Mouse (Mus musculus) CH12.LX (cell line): ENCODE data around the gene Hspa12a. TPM values are rescaled to one million over a fixed set of nuclear protein-coding genes. Genes with fewer than 3 reads are reported as not detected.

Source experiments
- DNase-seq: peaks from one replicate; pipeline ENCODE4 v3.0.0-alpha.2; 2013; ENCODE audit errors: extremely low read depth
- H3K27ac ChIP-seq: 2 replicates; pipeline ENCODE4 v1.5.1; 2012; ENCODE audit warnings: low read depth, mild to moderate bottlenecking, control low read depth, moderate library complexity; ENCODE audit not compliant: insufficient read depth
- H3K27me3 ChIP-seq: replicated peaks from 2 replicates; pipeline ENCODE3; 2012; ENCODE audit warnings: inconsistent platforms
- H3K36me3 ChIP-seq, 2 experiments: replicated peaks in 1 of 2; 2 replicates each; pipeline versions ENCODE3 to v1.6.1; 2012; ENCODE audit warnings: inconsistent platforms in 1 of 2, low read length in 1 of 2, mild to moderate bottlenecking in 1 of 2, mixed read lengths in 1 of 2, moderate library complexity in 1 of 2; ENCODE audit not compliant: control insufficient read depth in 1 of 2, insufficient read depth in 1 of 2
- H3K4me1 ChIP-seq, 2 experiments: 2 replicates each; pipeline ENCODE4 v1.6.1; 2012; ENCODE audit warnings: inconsistent platforms in 1 of 2, moderate library complexity in 1 of 2; ENCODE audit not compliant: insufficient read depth in 2 of 2, control insufficient read depth in 1 of 2
- H3K4me2 ChIP-seq: 2 replicates; pipeline ENCODE4 v1.6.1; 2012; ENCODE audit warnings: low read depth, mild to moderate bottlenecking, control low read depth; ENCODE audit not compliant: poor library complexity, insufficient read depth, severe bottlenecking
- H3K4me3 ChIP-seq, 3 experiments: fragments of 150-350 bp in 1 of 3; sonication (generic) in 1 of 3; replicated peaks in 1 of 3; 2 replicates each; pipeline versions ENCODE3 to v1.5.1; 2011 to 2012; ENCODE audit warnings: low read depth in 2 of 3, low read length in 2 of 3, mild to moderate bottlenecking in 2 of 3, moderate library complexity in 2 of 3, control low read depth in 1 of 3, improper control_type of control experiment in 1 of 3, inconsistent platforms in 1 of 3, mixed read lengths in 1 of 3; ENCODE audit not compliant: poor library complexity in 1 of 3
- H3K79me2 ChIP-seq: replicated peaks from 2 replicates; pipeline ENCODE4 v1.6.1; 2012; ENCODE audit warnings: mild to moderate bottlenecking, moderate library complexity; ENCODE audit not compliant: control insufficient read depth, poor library complexity, insufficient read depth, severe bottlenecking; ENCODE audit errors: extremely low read depth
- H3K9ac ChIP-seq: 2 replicates; pipeline ENCODE4 v1.6.1; 2012; ENCODE audit warnings: low read depth, mild to moderate bottlenecking, control low read depth, moderate library complexity; ENCODE audit not compliant: insufficient read depth
- H3K9me3 ChIP-seq: replicated peaks from 2 replicates; pipeline ENCODE3; 2012; ENCODE audit warnings: low read length, inconsistent platforms, mixed read lengths
- BHLHE40 ChIP-seq: IDR thresholded peaks from 2 replicates; pipeline ENCODE4 v1.6.1; 2011; ENCODE audit warnings: mild to moderate bottlenecking, low read depth, low read length, improper control_type of control experiment
- CHD1 ChIP-seq: IDR thresholded peaks from 2 replicates; pipeline ENCODE4 v1.6.1; 2012; ENCODE audit warnings: low read depth, low read length, improper control_type of control experiment, inconsistent platforms
- CTCF ChIP-seq, 2 experiments: IDR thresholded peaks in 1 of 2; conservative IDR thresholded peaks in 1 of 2; 2 replicates each; pipeline ENCODE4 v1.5.1; 2011 to 2012; ENCODE audit warnings: low read depth in 2 of 2, low read length in 2 of 2, improper control_type of control experiment in 1 of 2, inconsistent platforms in 1 of 2, mild to moderate bottlenecking in 1 of 2, moderate library complexity in 1 of 2
- EP300 ChIP-seq: IDR thresholded peaks from 2 replicates; pipeline ENCODE4 v1.6.1; 2011; ENCODE audit warnings: low read length, improper control_type of control experiment
- HCFC1 ChIP-seq: IDR thresholded peaks from 2 replicates; pipeline ENCODE4 v1.6.1; 2012; ENCODE audit warnings: low read depth, mild to moderate bottlenecking, inconsistent platforms, low read length, improper control_type of control experiment
- JUN ChIP-seq: IDR thresholded peaks from 2 replicates; pipeline ENCODE4 v1.6.1; 2011; ENCODE audit warnings: low read depth, mild to moderate bottlenecking, low read length, improper control_type of control experiment, moderate library complexity; ENCODE audit not compliant: insufficient read depth
- MAX ChIP-seq: IDR thresholded peaks from 2 replicates; pipeline ENCODE4 v1.6.1; 2011; ENCODE audit warnings: low read length, improper control_type of control experiment
- MXI1 ChIP-seq: IDR thresholded peaks from 2 replicates; pipeline ENCODE4 v1.6.1; 2011; ENCODE audit warnings: mild to moderate bottlenecking, low read depth, low read length, improper control_type of control experiment
- MYC ChIP-seq: IDR thresholded peaks from 2 replicates; pipeline ENCODE4 v1.6.1; 2011; ENCODE audit warnings: low read depth, mild to moderate bottlenecking, improper control_type of control experiment, low read length
- NELFE ChIP-seq: IDR thresholded peaks from 2 replicates; pipeline ENCODE4 v1.6.1; 2011; ENCODE audit warnings: low read depth, low read length, improper control_type of control experiment
- NRF1 ChIP-seq: IDR thresholded peaks from 2 replicates; pipeline ENCODE4 v1.6.1; 2014; ENCODE audit warnings: low read depth, mild to moderate bottlenecking, inconsistent platforms, low read length, improper control_type of control experiment, moderate library complexity
- SIN3A ChIP-seq: IDR thresholded peaks from 2 replicates; pipeline ENCODE4 v1.6.1; 2012; ENCODE audit warnings: low read length, improper control_type of control experiment, inconsistent platforms
- TCF12 ChIP-seq: IDR thresholded peaks from 2 replicates; pipeline ENCODE4 v1.6.1; 2014; ENCODE audit warnings: low read depth, mild to moderate bottlenecking, inconsistent platforms, low read length, improper control_type of control experiment
- UBTF ChIP-seq: IDR thresholded peaks from 2 replicates; pipeline ENCODE4 v1.6.1; 2012; ENCODE audit warnings: low read depth, mild to moderate bottlenecking, inconsistent platforms, low read length, improper control_type of control experiment, moderate library complexity
- USF1 ChIP-seq: IDR thresholded peaks from 2 replicates; pipeline ENCODE4 v1.6.1; 2014; ENCODE audit warnings: low read depth, mild to moderate bottlenecking, inconsistent platforms, low read length, improper control_type of control experiment
- USF2 ChIP-seq: conservative IDR thresholded peaks from 2 replicates; pipeline ENCODE4 v1.6.1; 2011; ENCODE audit warnings: low read depth, low read length, improper control_type of control experiment
- ZMIZ1 ChIP-seq: IDR thresholded peaks from 2 replicates; pipeline ENCODE4 v1.6.1; 2012; ENCODE audit warnings: low read depth, mild to moderate bottlenecking, inconsistent platforms, low read length, improper control_type of control experiment
- ZNF384 ChIP-seq: IDR thresholded peaks from 2 replicates; pipeline ENCODE4 v1.6.1; 2012; ENCODE audit warnings: low read depth, low read length, improper control_type of control experiment, inconsistent platforms
- dilution Hi-C: fragments of 300-500 bp; cut with MboI; formaldehyde crosslinking; loops from 2 replicates; pipeline ENCODE4 v1.14.3; 2020; ENCODE audit warnings: low sequenced_read_pairs; ENCODE audit not compliant: extremely low pct_unique_long_range_greater_than_20kb, extremely low pct_ligation_motif_present
- in situ Hi-C: fragments of 300-500 bp; cut with MboI; formaldehyde crosslinking; loops from 3 replicates; pipeline ENCODE4 v1.14.3; 2019; ENCODE audit warnings: low sequenced_read_pairs, low pct_ligation_motif_present, low pct_unique_long_range_greater_than_20kb, mixed read lengths
- polyA plus RNA-seq: library from polyadenylated mRNA; unstranded; fragments of >175 nt; gene quantifications from 2 replicates; pipeline ENCODE4 v1.2.1, GENCODE M21; 2012; ENCODE audit warnings: low read depth; ENCODE audit not compliant: insufficient read length
- total RNA-seq, 2 experiments: library from RNA; depleted of rRNA; stranded (reverse); fragments of 300-350 nt in 1 of 2; fragments of >200 nt in 1 of 2; gene quantifications; 2 replicates each; pipeline ENCODE4 v1.2.3; 2012 to 2014

The Hspa12a gene
- total and polyA plus RNA-seq, 3 experiments, result 1.4 to 1.9 (median 1.4) TPM

GRCm38 (mm10) chr19:58843606-58844005, 99.8 kb downstream of the Hspa12a start:
- dilution Hi-C loops, result no loop called here
- H3K9me3 ChIP-seq, result no peaks in the 10 kb centered on the region
- in situ Hi-C loops, result no loop called here

GRCm38 (mm10) chr19:58840721-58841271, 102.7 kb downstream of the Hspa12a start:
- Histone ChIP-seq H3K36me3 (no peaks in the 10 kb centered on the region), H3K27ac (no peak overlapping the region), H3K9me3 (no peaks in the 10 kb centered on the region), H3K4me2 (no peak overlapping the region), H3K79me2 (no peaks in the 10 kb centered on the region), H3K27me3 (no peaks in the 10 kb centered on the region), H3K9ac (no peak overlapping the region), H3K4me1 (peaks cover 6 to 10% of the 10 kb centered on the region in 2 experiments; a peak in 3 of 4 replicates), H3K4me3 (no peak overlapping the region)
- dilution Hi-C loops (no loop called here), in situ Hi-C loops (no loop called here)
- TF ChIP-seq BHLHE40 (no peak), CTCF (conservative IDR thresholded peaks at IDR 0.05 in 1 of 2, IDR thresholded peaks at IDR 0.05 in 1 of 2; ENCODE audit: low read depth in 2 of 2, low read length in 2 of 2) (no peak), HCFC1 (no peak), EP300 (no peak), ZMIZ1 (no peak), CHD1 (no peak), MXI1 (no peak), MAX (no peak), MYC (no peak), USF1 (no peak)
- no peak for DNase-seq

More at GRCm38 (mm10) chr19:58843606-58844005, 99.8 kb downstream of the Hspa12a start:
- Histone ChIP-seq H3K4me3 (no peak overlapping the region), H3K36me3 (no peaks in the 10 kb centered on the region), H3K9ac (no peak overlapping the region), H3K4me1 (no peaks in the 10 kb centered on the region), H3K27ac (no peak overlapping the region), H3K27me3 (no peaks in the 10 kb centered on the region), H3K79me2 (no peaks in the 10 kb centered on the region), H3K4me2 (no peak overlapping the region)
- DNase-seq, result no peak
- no peak for TF ChIP-seq UBTF
- TF ChIP-seq USF2, result no peak
- no peak for TF ChIP-seq ZNF384
- TF ChIP-seq MXI1, result no peak
- no peak for TF ChIP-seq NELFE
- TF ChIP-seq NRF1, result no peak
- TF ChIP-seq BHLHE40, result no peak
- TF ChIP-seq JUN, result no peak
- TF ChIP-seq TCF12, result no peak
- TF ChIP-seq SIN3A, result no peak
